Mouse (Mus musculus) heart, adult 11 months (tissue): ENCODE results near the gene Ankmy1.

Source experiments
- DNase-seq: peaks from one replicate; pipeline ENCODE4 v3.0.0; 2022

Ankmy1 gene

DNA sequence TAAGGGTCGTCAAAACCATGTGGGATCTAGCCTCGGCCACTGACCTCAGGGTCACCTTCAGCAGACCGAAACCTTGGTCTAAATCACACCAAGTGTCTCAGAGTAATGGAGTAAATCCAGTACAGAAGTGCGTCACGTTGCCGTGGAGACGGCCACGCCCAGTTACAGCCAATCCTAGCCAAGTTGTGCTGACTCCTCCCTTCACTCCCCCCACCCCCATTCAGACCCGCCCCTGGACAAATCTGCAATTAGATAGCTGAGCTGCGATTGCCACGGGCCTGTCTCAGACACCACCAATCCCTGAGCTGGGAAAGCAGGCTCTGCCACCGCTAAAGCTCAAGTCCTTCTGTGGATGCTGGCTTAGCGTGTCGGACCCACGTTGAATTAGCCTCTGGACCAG, at the start of gene Ankmy1:
Ankmy1 (minus strand) TSS at position 121 of the 400 bp plus-strand sequence.
- no peak for DNase-seq

DNA sequence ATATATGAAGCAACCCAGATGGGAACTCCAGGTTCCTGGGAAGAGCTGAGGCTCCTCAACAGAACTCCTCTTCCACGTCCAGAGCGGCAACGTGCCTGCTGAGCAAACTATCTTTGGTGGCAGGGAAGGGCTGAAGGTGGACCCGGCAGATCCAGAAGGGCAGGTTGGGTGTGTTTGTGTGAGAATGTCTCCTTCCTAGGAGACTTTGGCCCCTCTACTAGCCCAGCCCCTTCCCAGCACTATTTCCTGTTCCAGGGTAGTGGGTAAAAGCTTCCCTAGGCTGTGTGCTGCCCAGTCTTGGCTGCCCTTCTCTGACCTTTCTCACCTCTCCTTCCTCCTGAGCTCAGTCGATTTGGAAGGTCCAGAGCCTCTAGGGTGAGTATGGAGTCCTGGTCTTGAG, 47.9 kb upstream of the Ankmy1 start, which contains the start of gene Gpr35:
Gpr35 (plus strand) TSS at position 259 of the 400 bp plus-strand sequence.
- no peak for DNase-seq

DNA sequence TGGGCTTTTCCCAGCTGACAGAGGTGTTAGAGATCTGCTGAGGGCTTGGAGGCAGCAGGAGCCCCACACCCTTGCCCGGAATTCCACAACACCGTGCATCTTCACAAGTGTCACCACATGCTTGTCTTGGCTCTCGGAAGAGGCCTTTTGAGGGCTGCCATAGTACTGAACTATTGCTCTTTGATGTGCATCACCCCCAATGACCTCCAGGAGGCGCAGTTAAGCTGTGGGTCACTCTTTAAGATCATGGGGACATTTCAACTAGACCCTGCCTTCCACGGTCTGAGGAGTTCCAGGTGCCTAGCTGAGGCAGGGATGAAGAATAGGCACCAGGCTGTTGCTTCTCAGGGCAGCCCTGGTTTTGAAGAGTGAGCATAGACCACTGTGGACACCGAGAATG, 46.7 kb upstream of the Ankmy1 start:
- DNase-seq, result peak; percentile 83

DNA sequence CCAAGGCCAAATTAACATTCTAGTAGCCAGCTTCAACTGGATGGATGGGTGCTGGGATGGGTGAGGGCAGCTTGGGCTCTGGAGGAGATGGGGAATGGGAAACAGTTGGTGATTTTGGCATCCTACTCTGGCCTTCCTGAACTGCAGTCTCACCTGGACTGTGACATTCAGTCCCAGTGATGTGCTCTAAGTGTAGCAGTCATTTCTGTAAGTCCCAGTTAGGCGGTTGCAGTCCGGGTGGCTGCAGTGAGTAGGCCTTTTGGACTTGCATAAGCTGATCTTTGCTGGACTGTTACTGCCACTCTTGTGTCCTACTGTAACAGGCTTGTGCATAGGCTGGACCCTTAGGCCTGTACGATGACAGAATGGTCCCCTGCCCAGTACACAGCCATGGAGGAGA, 45.3 kb upstream of the Ankmy1 start:
- DNase-seq, result peak; percentile 77

DNA sequence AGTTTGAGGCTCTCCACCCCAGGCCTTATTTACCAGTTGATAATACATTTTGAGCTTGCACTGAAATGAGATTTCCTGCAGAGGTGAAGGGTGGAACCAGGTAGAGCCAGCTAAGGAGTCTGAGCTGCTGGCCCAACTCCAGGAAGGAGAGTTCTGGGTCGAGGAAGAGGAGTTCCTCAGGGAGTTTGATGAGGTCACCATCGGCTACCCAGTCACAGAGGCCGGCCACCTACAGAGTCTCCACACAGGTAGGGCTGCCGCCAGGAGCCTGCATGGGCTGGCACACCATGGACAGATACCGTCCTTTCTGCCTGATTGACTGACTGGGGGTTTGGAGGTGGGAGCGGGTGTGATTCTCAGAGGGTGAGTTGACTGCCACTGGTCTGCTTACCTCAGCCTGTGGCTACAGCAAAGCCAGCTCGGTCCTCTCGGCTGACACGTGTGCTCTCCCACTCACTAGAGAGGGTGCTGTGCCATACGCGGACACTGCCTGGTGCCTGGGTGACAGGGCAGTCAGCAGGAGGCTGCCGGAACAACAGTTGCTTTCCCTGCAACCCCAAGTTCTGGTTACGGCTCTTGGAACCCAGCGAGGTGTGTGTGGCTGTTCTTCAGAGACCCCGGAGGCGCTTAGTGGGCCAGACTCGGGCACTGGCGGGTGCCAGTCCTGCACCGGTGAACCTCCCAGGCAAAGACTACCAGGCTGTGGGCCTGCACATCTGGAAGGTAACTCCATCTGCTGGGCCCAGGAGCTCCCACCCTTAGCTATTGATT, 40.7 kb upstream of the Ankmy1 start:
- peak; percentile 83 for DNase-seq

DNA sequence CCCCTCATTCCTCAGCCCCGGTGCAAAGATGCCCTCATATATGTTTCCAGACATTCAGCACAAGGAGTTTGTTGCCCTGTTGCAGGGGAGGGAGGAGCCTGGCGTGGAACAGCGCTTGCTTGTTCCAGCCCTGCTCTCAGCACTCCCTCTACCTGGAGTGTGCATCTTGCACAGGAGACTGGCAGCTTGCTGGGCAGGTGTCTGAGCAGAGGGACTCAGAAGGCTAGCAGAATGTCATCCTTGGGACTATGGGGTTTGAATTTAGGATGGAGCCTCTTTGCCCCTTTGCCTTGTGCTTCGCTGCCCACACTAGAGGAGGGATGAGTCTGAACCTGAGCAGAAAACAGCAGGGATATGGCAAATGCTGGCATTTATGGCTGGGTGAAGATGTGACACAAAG, 37.0 kb upstream of the Ankmy1 start:
- DNase-seq, result no peak

DNA sequence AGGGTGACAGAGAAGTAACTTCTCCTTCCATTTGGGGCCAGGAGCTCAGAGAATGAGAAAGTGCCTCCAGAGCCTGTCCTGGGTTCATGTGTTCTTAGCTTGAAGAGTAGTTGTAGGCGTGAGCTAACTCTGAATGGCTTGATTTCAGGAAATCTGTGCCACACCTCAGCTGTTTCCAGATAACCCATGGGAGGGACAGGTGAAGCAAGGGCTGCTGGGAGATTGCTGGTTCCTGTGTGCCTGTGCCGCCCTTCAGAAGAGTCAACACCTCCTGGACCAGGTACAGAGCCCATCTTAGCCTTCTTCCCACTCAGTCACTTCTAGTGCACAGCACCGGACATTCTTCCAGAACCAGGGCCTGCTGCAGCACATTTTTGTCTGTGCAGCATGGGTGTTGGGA, 35.1 kb upstream of the Ankmy1 start:
- no peak for DNase-seq

DNA sequence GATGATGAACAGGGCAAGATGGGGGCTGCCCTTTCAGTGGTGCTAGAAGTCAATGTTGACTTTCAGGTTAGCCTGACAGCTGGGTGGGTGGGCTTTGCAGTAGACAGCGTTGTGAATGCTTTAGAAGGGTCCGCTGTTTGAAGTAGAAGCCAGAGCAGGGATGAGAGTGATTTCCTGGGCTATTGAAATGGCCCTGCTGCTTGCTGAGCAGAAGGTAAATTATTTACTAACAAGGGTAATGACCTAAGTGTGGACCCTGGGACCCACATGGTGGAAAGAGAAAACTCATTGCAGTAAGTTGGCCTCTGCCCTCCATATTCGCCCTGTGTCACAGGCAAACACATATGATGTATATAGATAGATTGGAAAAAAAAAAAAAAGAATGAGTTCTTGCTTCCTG, 33.8 kb upstream of the Ankmy1 start:
- DNase-seq, result peak; percentile 84

DNA sequence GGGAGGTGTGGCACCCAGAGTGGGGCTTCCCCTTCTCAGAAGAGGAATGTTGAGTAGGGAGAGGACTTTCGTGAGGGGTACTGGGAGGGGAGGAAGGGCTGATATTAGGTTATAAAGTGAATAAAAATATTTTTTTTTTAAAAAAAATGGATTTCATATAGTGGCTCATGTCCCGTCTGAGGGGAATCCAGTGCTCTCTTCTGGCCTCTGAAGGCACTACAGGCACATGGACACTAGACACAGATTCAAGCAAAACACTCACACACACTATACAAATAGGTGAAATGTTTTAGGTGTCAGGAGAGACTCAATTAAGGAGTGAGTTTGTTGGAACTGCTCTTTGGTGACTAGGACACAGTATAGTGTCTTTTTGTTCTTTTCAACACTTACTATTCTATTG, 33.3 kb upstream of the Ankmy1 start:
- no peak for DNase-seq

DNA sequence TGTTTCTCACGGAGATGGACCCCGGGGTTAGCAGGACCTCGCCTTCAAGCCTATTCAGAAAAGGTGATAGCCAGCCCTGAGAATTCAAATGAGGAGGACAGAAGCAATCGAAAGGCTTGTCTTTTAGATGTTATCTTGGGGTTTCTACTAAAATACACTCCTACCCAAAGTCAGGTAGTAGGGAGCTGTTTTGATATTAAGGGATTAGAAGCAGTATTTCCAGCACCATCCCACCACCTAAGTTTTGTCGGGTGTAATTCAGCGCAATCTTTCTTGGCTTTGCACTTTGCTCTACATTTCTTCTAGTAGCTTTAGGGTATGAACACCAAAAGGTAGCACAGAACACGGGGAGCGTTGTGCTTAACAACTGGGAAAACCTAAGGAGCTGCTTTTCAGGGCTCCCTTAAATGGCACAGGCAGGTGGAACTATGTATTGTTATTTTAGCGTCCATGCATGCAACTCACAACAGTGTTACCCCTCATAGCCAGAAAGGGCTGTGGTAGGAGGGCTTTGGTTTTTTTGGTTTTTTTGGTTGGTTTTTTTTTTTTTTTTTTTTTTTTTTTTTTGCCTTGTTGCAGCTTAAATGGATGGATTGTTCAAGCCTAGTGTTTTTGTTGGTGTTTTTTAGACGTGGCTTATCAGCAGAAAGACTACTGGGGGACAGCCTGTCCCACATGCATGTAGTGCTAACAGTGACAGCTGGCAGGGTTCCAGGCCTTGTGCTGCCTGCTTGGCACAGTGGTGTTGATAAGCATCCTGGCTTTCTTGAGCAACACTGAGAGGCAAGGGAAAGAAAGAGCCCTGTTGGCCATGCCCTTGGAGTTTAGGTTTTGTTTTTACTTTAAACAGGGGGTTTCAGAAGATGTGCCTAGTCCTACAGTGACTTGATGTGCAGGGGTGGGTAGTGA, 32.6 kb upstream of the Ankmy1 start:
- DNase-seq, result peak; percentile 93

DNA sequence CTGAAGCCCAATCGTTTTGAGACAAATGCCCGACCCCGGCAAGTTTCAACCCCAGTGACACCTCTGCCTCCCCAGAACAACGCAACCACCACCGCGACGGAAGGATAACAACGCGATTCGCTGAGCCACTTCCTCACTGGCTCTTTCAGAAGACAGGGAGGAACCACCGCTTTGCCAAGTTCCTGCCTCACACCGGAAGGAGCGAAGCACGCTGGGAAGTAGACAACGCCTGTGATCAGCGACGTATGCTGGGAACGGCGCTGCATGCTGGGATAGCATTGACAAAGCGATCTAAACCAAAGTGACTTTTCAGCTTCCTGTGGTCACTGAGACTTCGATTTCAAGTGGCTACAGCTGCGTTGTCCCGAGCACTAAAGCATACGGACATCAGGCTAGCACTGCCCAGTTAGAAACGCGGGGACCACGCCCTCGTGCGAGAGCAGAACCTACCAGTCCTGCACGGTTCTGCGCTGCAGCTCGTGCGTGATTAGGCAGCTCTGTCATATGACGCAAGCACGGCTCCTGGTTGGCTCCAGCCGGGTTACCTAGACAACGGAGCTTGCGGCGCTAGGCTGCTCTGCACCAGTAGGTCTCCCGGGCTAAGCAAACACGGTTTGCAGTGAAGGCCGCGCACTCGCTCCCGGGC, 31.6 kb upstream of the Ankmy1 start, which contains the start of gene Capn10:
Capn10 (plus strand) TSS at position 195 of the 646 bp plus-strand sequence.
- DNase-seq, result peak; percentile 100

DNA sequence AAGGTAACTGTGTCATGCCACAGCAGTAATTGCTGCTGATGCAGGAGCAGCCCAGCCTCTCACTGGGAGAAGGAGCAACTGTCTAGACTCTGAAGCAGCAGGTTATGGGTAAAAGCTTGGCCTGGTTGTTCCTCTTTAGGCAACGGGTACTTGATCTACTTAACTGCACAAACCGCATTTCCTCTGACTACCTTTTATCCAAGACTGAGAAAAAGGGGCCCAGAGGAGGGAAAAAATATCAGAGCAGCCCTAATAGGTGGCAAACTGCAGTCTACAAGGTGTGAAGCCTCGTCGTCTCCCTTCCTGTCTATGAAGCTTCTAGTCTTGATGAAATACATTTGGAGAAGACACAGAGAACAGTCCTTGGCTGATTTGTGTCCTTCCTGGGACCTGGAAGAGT, 30.9 kb upstream of the Ankmy1 start:
- no peak for DNase-seq

DNA sequence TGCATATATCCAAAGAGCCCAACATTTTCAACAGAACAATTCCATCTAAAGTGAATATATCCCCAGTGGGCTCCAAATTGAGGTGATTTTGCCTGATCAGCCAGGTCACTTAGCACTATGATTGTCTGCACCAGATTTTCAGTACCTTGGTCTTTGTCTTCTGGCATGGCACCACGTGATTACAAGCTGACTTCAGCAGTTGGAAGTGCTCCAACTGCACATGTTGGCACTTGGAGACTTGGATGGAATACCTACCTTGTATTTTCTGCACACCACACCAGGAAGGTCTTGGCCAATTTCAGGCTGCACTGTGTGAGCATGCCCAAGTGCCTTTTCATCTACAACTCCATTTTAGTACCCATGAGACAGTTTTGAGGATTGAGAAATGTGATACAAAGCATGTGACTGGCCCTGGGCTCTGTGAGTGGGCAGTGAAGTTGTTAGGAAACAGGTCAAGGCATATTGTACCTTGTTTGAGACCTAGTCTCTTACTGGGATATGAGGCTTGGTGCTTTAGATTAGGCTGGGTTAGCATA, 27.5 kb upstream of the Ankmy1 start:
- no peak for DNase-seq

DNA sequence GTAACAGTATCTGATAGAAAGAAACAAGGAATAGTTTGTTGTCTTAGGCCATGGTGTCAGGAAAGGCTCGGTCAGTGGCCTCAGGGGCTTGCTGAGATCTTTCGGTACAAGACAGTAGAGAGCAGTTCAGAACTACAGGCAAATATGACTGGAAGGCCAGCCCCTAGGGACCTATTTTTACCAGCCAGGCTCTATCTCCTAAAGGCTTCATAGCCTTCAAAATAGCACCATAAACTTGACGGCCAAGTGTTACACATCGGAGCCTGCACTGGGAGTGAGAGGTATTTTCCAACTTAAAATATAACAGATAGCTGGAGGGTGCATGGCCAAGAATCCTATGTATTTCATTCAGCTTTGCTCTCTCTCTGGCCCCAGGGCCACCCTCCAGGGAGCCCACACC, 18.8 kb upstream of the Ankmy1 start:
- no peak for DNase-seq

DNA sequence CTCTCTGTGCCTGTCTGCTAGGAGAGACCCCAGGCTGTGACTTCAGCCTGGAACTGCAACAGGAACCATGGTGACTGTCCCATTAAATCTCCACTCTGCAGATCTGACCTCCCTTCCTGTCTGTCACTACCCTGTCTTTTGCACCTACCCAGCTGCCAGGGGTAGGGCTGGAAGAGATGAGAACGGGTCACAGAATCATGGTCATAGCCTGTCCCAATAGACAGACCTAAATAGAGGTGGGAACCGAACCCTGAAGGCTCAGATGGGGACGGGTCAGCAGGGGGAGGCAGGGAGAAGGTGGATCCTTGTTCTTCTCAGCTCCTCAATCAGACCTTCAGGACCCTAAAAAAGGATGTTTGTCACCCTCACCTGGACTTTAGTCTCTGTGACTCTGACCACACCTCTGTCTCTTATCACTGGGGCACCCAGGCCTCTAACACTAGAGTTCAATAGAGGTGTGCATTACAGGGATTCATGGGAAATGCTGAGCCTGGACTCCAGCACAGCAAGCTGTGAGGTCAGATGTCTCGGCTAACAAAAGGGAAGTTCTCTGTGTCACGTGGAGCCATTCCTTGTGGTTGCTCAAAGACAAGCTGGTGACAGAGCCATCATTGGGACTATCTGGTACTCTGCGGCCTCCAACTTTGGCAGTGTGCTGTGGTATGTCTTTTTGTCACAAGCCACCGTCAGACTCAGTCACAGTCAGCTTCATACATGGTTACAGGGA, 17.9 kb upstream of the Ankmy1 start:
- DNase-seq, result peak; percentile 94

DNA sequence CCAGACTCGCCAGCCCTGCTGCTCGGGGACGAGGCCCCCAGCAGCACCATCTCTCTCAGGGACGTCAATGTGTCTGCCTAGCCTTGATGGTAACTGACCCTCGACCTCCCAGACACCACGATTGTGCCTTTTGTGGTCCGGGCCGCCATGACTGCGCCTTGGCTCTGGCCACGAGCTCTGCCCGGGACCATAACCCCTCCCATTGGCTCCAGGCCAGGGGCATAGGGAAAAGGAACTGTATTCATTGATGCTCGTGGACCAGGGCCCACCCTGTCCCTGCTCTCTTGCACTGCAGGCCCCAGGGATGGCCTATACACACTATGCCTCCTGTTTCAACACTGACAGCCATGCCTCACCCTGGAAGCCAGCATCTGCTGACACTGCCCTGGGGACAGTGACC, 17.1 kb upstream of the Ankmy1 start:
- DNase-seq, result no peak

DNA sequence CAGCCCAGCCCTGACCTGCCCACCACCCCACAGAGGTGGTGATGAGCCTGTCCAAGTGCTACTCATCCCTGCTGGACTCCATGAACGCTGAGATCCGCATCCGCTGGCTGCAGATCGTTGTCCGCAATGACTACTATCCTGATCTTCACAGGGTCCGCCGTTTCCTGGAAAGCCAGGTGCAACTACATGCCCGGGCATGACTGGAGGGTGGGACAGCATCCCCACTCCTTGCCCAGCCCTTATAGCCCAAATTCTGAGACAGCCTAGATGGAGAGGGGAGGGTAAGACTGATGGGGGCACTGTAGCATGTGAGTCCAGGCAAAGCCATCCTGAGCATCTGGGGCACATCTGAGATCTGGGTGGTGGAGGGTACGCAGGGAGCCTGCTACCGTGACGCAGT, 16.4 kb upstream of the Ankmy1 start:
- peak; percentile 88 for DNase-seq

DNA sequence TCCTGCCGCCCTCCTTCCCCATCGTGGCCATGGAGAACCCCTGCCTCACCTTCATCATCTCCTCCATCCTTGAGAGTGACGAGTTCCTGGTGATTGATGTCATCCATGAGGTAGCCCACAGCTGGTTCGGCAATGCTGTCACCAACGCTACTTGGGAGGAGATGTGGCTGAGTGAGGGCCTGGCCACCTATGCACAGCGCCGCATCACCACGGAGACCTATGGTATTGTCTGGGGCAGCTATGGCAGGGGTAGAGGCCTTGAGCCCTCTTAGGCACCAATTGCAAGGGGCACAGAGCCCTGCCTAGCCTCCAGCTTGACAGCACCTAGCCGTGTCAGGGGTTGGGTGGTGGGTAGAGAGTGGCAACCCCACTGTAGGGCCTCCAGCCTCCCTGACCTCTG, 14.0 kb upstream of the Ankmy1 start:
- peak; percentile 90 for DNase-seq

DNA sequence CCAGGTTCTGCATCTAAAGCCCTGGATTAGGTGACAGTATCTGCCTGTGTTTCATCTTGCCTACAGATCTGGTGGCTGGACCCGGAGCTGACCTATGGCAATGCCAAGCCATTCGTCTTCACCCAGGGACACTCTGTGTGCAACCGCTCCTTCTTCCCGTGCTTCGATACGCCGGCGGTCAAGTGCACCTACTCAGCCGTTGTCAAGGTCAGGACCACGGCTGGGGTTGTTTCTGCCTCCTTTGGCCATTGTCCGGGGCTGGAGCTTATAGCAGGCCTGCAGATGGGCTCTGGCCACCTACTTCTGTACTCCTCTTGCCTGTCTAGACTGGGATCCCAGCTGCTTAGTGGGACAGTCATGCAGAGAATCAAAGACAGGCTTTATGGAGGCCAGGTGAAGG, 12.3 kb upstream of the Ankmy1 start:
- DNase-seq, result peak; percentile 90

DNA sequence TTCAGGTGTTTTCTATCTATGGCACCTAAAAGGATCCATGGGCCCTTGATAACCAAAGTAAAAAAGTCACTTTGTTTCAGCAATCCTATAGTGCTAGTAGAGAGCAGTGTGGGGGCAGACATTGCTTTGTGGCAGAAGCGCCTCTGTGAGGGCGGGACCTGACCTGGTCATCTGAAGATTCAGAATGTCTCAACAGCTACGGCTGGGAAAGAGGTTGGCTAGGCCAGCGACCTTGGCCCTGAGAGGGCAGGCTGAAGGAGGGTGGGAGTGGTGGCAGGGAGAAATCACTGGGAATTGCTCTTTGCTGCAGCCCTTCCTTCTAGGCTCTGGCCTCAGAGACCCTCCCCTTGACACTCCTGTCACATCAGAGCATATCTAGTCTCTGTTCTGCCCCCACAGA, 11.5 kb upstream of the Ankmy1 start:
- DNase-seq, result peak; percentile 85

DNA sequence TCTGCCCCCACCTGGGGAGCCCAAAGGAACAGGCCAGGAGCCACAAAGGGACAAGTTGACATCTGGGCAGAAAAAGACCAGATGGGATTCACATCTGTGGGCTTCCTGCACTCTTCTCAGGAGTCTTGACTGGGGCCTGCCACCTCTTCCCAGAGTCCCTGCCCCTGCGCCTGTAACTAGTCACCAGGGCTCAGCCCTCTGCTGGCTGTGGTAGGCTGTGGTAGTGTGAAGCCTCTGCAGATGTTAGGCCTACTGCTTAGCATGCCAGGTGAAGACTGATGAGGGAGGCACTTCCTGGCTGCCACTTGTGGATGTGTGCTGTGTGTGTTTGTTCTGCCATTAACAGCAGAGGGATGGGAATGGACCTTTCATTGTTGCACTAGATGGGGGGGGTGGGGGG, 9.6 kb upstream of the Ankmy1 start:
- DNase-seq, result peak; percentile 87

DNA sequence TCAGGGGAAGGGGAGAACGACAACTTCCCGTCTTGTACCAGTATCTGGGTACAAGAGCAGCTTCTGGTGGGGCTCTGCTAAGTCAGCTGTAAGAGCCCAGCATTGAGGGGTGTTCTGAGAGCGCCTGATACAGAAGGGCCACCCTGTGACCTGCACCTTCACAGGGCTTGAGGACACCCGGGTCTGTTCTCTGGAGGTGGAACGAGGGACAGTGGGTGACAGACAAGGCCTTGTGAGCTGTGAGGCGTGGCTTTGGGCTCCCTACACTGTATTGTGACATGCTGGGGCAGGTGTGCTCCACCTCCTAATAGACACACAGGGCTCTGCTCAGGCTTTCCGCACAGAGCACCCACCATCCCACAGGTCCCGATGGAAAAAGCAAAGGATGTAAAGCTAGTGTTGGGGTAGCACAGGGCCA, 9.0 kb upstream of the Ankmy1 start:
- DNase-seq, result peak; percentile 93
